Mouse (Mus musculus) liver, embryonic 15.5 days (tissue): ENCODE measurements around the gene Man2a1. TPM values are rescaled to one million over a fixed set of nuclear protein-coding genes. Genes with fewer than 3 reads are reported as not detected.

Experiments
- ATAC-seq: fragments of 200-750 bp; cut with Nextera tagmentation; 2 replicates; pipeline ENCODE4 v1.8.0; 2017; ENCODE audit warnings: moderate number of reproducible peaks, mild to moderate bottlenecking, moderate library complexity; ENCODE audit not compliant: insufficient read depth
- H3K27ac ChIP-seq: fragments of 300-500 bp; sonication (generic); replicated peaks from 2 replicates; pipeline ENCODE4 v1.5.1; 2015; ENCODE audit warnings: mild to moderate bottlenecking, inconsistent platforms
- H3K27me3 ChIP-seq: fragments of 300-500 bp; sonication (generic); 2 replicates; pipeline ENCODE4 v1.6.1; 2015; ENCODE audit warnings: mild to moderate bottlenecking, inconsistent platforms
- H3K36me3 ChIP-seq: fragments of 300-500 bp; sonication (generic); replicated peaks from 2 replicates; pipeline ENCODE4 v1.6.1; 2015; ENCODE audit warnings: moderate library complexity, mild to moderate bottlenecking, inconsistent platforms
- H3K4me1 ChIP-seq: fragments of 300-500 bp; sonication (generic); replicated peaks from 2 replicates; pipeline ENCODE4 v1.6.1; 2015; ENCODE audit warnings: inconsistent platforms
- H3K4me2 ChIP-seq: fragments of 300-500 bp; sonication (generic); 2 replicates; pipeline ENCODE4 v1.6.1; 2015; ENCODE audit warnings: moderate library complexity, mild to moderate bottlenecking, inconsistent platforms
- H3K4me3 ChIP-seq: fragments of 300-500 bp; sonication (generic); replicated peaks from 2 replicates; pipeline ENCODE4 v1.5.1; 2015; ENCODE audit warnings: mild to moderate bottlenecking, inconsistent platforms
- H3K9ac ChIP-seq: fragments of 300-500 bp; sonication (generic); 2 replicates; pipeline ENCODE4 v1.6.1; 2015; ENCODE audit warnings: moderate library complexity, mild to moderate bottlenecking, inconsistent platforms
- H3K9me3 ChIP-seq: fragments of 300-500 bp; sonication (generic); replicated peaks from 2 replicates; pipeline ENCODE4 v1.6.1; 2016; ENCODE audit warnings: inconsistent platforms
- whole genome bisulfite sequencing: fragments of 180-500 bp; shearing (Covaris S2); methylation state at CpG from one replicate; pipeline ENCODE4 v1.1.7; 2015; ENCODE audit warnings: mixed read lengths; ENCODE audit not compliant: insufficient replicate concordance; 5-methylcytosine and 5-hydroxymethylcytosine counted together
- polyA plus RNA-seq: library from polyadenylated mRNA; unstranded; fragments of >200 nt; fragmentation: Nextera tagmentation; extraction: Ambion mirVana; gene quantifications from 2 replicates; pipeline ENCODE4 v1.2.1, GENCODE M21; 2015

Man2a1 gene
- polyA plus RNA-seq, 1 experiment from 2014 or later: 5.0 TPM

GRCm38 (mm10) chr17:64629486-64629885 lies 28.9 kb downstream of the Man2a1 start:
- no peak overlapping the region for H3K27ac ChIP-seq
- 73% methylated on average over 5 of the region's 5 CpGs for WGBS
- no peaks in the 10 kb centered on the region for H3K27me3 ChIP-seq
- H3K4me3 ChIP-seq: no peak overlapping the region
- H3K4me2 ChIP-seq: no peak overlapping the region
- peaks cover 38% of the 10 kb centered on the region for H3K36me3 ChIP-seq
- no peak for ATAC-seq
- H3K4me1 ChIP-seq: no peaks in the 10 kb centered on the region
- H3K9ac ChIP-seq: no peak overlapping the region
- no peaks in the 10 kb centered on the region for H3K9me3 ChIP-seq

- WGBS: 84% methylated on average over 12 of the region's 12 CpGs
These were observed 30.0 kb downstream of the Man2a1 start for GRCm38 (mm10) chr17:64630506-64630905.

DNA sequence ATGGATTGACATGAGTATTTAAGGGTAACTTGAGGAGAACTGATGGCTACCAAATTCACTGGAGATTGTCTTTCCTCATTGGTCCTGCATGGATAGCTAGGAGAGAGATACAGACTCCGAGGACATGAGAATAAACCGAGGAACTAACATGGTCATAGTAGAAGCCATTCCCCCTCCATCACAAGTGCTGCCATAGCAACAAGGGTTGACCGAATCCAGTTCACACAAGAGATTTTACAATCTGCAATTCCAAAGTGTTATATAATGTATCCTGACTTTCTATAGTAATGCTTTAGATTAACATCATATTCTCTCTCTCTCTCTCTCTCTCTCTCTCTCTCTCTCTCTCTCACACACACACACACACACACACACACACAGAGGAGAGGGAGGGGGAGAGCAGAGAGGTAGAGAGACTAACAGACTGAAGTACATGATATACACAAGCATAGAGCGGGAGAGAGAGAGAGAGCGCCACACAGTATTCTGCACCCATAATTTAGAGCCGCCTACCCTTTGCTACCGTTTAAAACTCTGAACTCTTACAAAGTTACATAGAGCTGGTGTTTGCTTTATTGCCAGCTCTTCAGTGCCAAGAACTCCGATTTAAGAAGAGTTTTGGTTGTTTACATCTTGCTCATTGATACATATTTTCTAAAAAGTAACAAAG lies 37.5 kb downstream of the Man2a1 start:
- no peak for ATAC-seq
- Histone ChIP-seq H3K4me2 (no peak overlapping the region), H3K9ac (no peak overlapping the region), H3K27ac (no peak overlapping the region), H3K36me3 (peaks cover 16% of the 10 kb centered on the region; the same call in 1 of the 2 replicates), H3K4me1 (no peaks in the 10 kb centered on the region), H3K4me3 (no peak overlapping the region), H3K9me3 (no peaks in the 10 kb centered on the region), H3K27me3 (no peaks in the 10 kb centered on the region)
- 80% methylated on average over 8 of the region's 8 CpGs for WGBS

More at GRCm38 (mm10) chr17:64630506-64630905, 30.0 kb downstream of the Man2a1 start:
- no peak for ATAC-seq
- Histone ChIP-seq H3K9me3 (no peaks in the 10 kb centered on the region), H3K27me3 (no peaks in the 10 kb centered on the region), H3K27ac (no peak overlapping the region), H3K36me3 (peaks cover 37% of the 10 kb centered on the region), H3K9ac (no peak overlapping the region), H3K4me3 (no peak overlapping the region), H3K4me2 (no peak overlapping the region), H3K4me1 (no peaks in the 10 kb centered on the region)

- Histone ChIP-seq H3K9ac (no peak overlapping the region), H3K27me3 (no peaks in the 10 kb centered on the region), H3K4me1 (no peaks in the 10 kb centered on the region; the same call in 1 of the 2 replicates), H3K36me3 (peaks cover 12% of the 10 kb centered on the region; the same call in 1 of the 2 replicates), H3K27ac (no peak overlapping the region), H3K4me2 (no peak overlapping the region), H3K4me3 (no peak overlapping the region), H3K9me3 (no peaks in the 10 kb centered on the region)
- ATAC-seq: no peak
- 63% methylated on average over 3 of the region's 3 CpGs for WGBS
These were observed 40.8 kb downstream of the Man2a1 start for GRCm38 (mm10) chr17:64641376-64641775.

DNA sequence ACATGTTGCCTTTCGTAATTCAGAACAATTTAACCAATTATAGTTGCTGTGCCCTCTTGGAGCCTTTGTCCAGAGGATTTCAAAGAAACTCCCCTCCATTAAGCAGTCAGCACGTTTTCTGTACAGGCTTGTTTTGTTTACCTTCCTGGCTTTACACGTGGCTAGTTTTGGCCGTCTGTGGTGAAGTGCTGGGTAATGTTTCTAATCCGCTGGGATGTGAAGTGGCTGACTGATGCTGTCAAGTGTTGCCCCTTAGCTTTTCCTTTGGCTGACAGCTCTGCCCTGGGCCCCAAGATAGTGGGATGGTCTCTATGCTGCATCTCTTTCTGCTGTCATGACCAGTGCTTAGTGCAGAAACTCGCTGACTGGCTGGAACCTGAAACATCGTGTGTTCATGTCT lies 43.1 kb downstream of the Man2a1 start:
- no peak for ATAC-seq

DNA sequence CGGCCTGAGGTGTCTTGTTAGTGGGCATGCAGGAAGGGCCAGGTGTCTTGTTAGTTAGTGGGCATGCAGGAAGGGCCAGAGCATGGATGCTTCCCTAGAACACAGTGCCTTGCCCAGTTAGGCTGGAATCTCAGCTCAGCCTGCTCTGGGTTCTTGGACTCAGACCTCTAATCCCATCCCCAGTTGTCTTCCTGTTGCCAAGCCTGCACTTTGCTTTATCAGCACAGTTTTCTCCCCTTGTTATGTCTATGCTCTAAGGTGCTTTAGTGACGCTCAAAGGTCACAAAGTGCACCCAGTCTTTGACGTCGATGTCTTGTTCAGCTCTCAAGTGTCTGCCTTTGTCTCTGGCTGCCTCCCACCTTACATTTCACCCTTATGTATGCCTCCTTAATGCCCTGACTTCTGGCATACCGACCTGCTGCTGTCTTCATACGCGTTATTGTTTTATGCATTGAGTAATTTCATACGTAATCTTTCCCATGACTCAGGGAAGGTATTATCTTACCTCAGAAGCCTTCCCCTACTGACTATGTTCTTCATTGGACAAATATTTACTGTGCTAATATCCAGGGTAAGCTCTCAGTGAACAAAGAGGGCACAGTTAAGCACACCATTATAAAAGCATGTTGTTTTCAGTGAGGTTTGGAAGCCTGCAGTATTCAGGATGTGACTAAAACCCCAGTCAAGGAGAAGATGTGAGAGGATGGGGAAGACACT lies 44.5 kb downstream of the Man2a1 start:
- H3K9ac ChIP-seq: no peak overlapping the region
- 72% methylated on average over 8 of the region's 8 CpGs for WGBS
- no peak for ATAC-seq

More for the DNA sequence above, 43.1 kb downstream of the Man2a1 start:
- 52% methylated on average over 7 of the region's 7 CpGs for WGBS
- Histone ChIP-seq H3K27ac (no peak overlapping the region), H3K9ac (no peak overlapping the region), H3K4me3 (no peak overlapping the region), H3K4me1 (no peaks in the 10 kb centered on the region; the same call in 1 of the 2 replicates), H3K4me2 (no peak overlapping the region), H3K27me3 (no peaks in the 10 kb centered on the region), H3K36me3 (peaks cover 14% of the 10 kb centered on the region; the same call in 1 of the 2 replicates), H3K9me3 (no peaks in the 10 kb centered on the region)

GRCm38 (mm10) chr17:64647396-64647795 lies 46.9 kb downstream of the Man2a1 start:
- no peak for ATAC-seq
- Histone ChIP-seq H3K4me1 (no peaks in the 10 kb centered on the region; the same call in 1 of the 2 replicates), H3K4me2 (no peak overlapping the region), H3K36me3 (peaks cover 15% of the 10 kb centered on the region), H3K4me3 (no peak overlapping the region), H3K27me3 (no peaks in the 10 kb centered on the region), H3K27ac (no peak overlapping the region), H3K9ac (no peak overlapping the region), H3K9me3 (no peaks in the 10 kb centered on the region)
- 68% methylated on average over 9 of the region's 9 CpGs for WGBS

More for the DNA sequence above, 44.5 kb downstream of the Man2a1 start:
- Histone ChIP-seq H3K27ac (no peak overlapping the region), H3K4me1 (no peaks in the 10 kb centered on the region; the same call in 1 of the 2 replicates), H3K4me3 (no peak overlapping the region), H3K27me3 (no peaks in the 10 kb centered on the region), H3K9me3 (no peaks in the 10 kb centered on the region), H3K4me2 (no peak overlapping the region), H3K36me3 (peaks cover 7% of the 10 kb centered on the region; the same call in 1 of the 2 replicates)

- H3K27me3 ChIP-seq: no peaks in the 10 kb centered on the region
- H3K4me2 ChIP-seq: no peak overlapping the region
- no peak overlapping the region for H3K27ac ChIP-seq
- peaks cover 30% of the 10 kb centered on the region for H3K36me3 ChIP-seq
- no peak overlapping the region for H3K9ac ChIP-seq
- H3K9me3 ChIP-seq: no peaks in the 10 kb centered on the region
- 83% methylated on average over 9 of the region's 9 CpGs for WGBS
- no peak overlapping the region for H3K4me3 ChIP-seq
- no peak for ATAC-seq
- no peaks in the 10 kb centered on the region for H3K4me1 ChIP-seq
These were observed 50.2 kb downstream of the Man2a1 start for GRCm38 (mm10) chr17:64650702-64651101.

DNA sequence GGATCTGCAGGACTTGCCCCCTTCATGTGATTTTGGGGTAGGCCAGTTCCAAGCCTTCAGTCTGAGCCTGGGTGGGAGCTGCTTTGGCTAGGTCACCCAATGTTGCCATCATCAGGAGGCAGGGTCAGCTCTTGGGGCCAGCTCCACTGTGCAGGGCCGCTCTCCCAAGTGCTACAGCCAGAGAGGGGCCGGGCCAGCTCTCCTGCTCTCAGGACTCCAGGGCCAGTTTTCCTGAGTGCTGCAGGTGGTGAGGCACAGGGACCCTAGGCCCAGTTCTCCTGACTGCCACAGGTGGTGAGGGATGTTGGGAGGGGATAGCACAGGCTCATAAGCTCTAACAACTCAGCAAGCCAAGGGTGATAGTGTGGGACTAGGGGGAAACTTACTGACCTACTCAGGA lies 53.1 kb downstream of the Man2a1 start:
- Histone ChIP-seq H3K4me1 (no peaks in the 10 kb centered on the region), H3K27me3 (no peaks in the 10 kb centered on the region), H3K4me3 (no peak overlapping the region), H3K9ac (no peak overlapping the region), H3K36me3 (peaks cover 31% of the 10 kb centered on the region), H3K4me2 (no peak overlapping the region), H3K27ac (no peak overlapping the region), H3K9me3 (no peaks in the 10 kb centered on the region)
- WGBS: 76% methylated on average over 2 of the region's 2 CpGs
- no peak for ATAC-seq

DNA sequence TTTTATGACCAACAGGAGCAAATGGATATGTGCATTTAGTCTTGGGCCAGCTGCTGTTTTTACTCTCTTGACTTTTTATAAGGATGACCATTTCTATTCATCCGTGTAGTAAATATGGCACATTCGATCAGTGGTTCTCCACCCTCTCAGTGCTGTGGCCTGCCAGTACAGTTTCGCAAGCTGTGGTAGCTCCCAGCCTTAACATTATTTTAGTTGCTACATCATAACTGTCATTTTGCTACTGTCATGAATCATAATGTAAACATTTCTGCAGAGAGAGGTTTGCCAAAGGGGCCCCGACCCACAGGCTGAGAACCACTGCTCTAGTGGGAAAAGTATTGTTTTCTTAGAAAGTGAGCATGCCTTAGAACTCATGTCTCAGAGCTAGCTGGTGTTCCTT lies 59.1 kb downstream of the Man2a1 start:
- Histone ChIP-seq H3K4me1 (no peaks in the 10 kb centered on the region), H3K27me3 (no peaks in the 10 kb centered on the region), H3K4me2 (no peak overlapping the region), H3K9me3 (no peaks in the 10 kb centered on the region), H3K27ac (no peak overlapping the region), H3K36me3 (peaks cover 22% of the 10 kb centered on the region), H3K9ac (no peak overlapping the region), H3K4me3 (no peak overlapping the region)
- WGBS: 74% methylated on average over 4 of the region's 4 CpGs
- no peak for ATAC-seq

DNA sequence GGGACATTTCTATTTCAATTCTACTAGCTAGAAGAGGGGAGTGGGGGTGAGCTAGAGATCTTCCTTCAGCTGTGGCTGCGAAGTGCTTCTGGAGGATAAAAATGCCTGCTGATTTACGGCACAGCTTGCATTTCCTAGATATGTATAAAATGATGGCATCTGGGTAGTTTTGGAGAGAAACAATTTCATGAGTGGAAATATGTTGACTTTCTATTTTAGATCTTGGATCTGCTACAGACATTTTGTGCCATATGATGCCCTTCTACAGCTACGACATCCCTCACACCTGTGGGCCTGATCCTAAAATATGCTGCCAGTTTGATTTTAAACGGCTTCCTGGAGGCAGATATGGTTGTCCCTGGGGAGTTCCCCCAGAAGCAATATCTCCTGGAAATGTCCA lies 66.0 kb downstream of the Man2a1 start:
- Histone ChIP-seq H3K4me3 (no peak overlapping the region), H3K4me2 (no peak overlapping the region), H3K36me3 (peaks cover 33% of the 10 kb centered on the region), H3K27me3 (no peaks in the 10 kb centered on the region), H3K27ac (no peak overlapping the region), H3K4me1 (0 out of 2 replicates have a peak, but pooled peaks cover 2% of the 10 kb centered on the region), H3K9ac (no peak overlapping the region), H3K9me3 (no peaks in the 10 kb centered on the region)
- 86% methylated on average over 4 of the region's 4 CpGs for WGBS
- no peak for ATAC-seq
